Mouse (Mus musculus): ENCODE results near the gene Ehf.

- TF ChIP-seq CTCF (IDR thresholded peaks at IDR 0.05; ENCODE audit: low read depth) (no peak), EP300 (IDR thresholded peaks at IDR 0.05; ENCODE audit: low read depth) (no peak)
Measured at GRCm38 (mm10) chr2:103342123-103342522, 39.0 kb upstream of the Ehf start.

Measured in heart, postnatal 0 days (tissue).